Mouse (Mus musculus) CD4-positive, CD25-positive, alpha-beta regulatory T cell, adult 2 months (primary cell): Measurements from ENCODE around the gene Mypn.

Experiments
- DNase-seq: peaks from one replicate; pipeline ENCODE4 v3.0.0-alpha.2; 2012; ENCODE audit warnings: low read depth, low spot score

The Mypn gene

DNA sequence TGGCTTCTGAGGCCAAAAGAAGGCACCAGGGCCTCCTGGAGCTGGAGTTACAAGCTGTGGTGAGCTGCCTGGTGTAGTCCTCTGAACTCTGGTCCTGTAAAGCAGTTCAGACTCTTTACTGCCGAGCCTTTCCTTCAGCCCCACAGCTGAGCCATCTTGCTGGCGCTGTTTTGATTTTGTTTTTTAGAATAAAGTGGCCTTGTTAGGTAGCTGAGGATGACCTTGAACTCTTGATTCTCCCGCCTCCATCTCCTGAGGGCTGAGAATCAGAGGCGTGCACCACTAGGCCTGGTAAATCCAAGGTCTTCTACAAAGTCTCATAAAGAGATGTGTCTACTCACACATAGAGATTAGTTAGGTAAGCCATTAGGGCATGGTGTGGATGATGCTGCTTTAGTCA lies 49.0 kb downstream of the Mypn start:
- DNase-seq: no peak

DNA sequence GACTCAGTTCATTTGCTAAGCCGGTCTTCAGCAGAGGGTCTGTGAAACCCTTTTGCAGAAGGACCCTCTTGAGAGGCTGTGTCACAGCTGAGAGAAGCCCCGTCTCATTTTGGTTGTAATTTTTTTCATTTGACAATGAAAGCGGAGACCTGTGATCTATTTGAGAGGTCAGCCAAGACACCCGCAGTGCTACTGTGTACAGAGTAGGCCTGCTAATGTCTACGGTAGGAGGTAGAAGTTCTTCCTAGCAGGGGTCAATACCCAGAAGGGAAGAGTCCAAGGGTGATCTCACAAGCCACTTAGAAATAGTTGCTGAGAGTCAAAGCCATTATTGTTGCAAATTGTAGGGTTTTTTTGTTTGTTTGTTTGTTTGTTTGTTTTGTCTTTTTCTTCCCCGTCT lies 49.5 kb downstream of the Mypn start:
- no peak for DNase-seq

- DNase-seq: peak; percentile 85
These were observed 50.2 kb downstream of the Mypn start for GRCm38 (mm10) chr10:63153563-63153962.

DNA sequence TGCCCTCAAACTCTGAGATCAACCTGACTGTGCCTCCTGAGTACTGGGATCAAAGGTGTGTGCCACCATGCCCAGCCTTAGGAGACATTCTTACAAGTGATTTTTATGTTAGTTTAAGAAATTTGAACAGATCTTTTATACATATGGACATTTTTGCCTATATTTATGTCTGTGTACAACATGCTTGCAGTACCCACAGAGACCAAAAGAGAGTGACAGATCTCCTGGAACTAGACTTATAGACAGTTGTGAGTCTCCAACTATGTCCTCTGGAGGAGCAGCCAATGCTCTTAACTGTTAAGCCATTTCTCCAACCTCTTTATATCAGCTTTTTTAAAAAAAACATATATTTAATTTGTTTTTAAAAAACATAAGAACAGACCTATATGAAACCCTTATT lies 51.4 kb downstream of the Mypn start:
- DNase-seq: peak; percentile 10

DNA sequence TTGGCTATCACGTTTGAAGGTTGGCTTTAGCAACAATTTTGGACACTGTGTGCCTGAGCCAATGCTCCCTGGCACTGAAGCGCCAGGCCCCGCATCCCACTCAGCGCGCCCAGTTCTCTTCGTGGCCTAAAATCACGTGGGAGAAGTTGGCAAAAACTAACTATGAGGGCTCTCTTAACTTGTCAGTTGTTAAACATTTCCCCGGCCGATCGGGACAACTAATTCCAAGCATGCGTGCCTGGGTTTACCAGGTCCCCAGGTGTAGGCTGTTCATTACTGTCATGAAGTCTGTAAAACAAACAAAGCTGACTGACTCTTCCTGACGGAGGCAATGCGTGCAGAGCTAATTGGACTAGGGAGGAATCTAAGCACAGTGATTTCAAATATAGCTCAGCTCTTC lies 61.1 kb downstream of the Mypn start:
- no peak for DNase-seq

- no peak for DNase-seq
These were observed 67.3 kb downstream of the Mypn start for GRCm38 (mm10) chr10:63136436-63136835.

GRCm38 (mm10) chr10:63135680-63136079 lies 68.1 kb downstream of the Mypn start:
- no peak for DNase-seq

GRCm38 (mm10) chr10:63133326-63133725 lies 70.4 kb downstream of the Mypn start:
- no peak for DNase-seq

- no peak for DNase-seq
These were observed 71.4 kb downstream of the Mypn start for GRCm38 (mm10) chr10:63132356-63132755.

- DNase-seq: no peak
These were observed 73.3 kb downstream of the Mypn start for GRCm38 (mm10) chr10:63130500-63130899.

DNA sequence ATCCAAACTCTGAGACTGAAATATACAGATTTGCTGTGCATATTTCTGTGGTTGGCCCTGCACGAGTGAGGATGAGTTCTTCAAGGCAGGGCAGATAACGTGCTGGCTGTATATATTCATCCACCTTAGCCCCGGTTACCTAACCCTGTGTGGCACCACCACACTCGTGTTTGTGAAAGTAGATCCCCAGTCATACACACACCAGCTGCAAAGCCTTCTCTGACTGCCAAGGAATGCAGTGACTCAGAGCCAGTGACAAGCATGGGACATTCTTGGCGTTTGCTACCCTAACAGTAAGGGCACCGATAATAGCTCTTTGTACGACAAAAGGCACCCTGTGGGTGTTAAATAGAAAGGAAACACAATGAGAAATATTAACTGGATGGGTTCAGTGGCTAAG lies 75.5 kb downstream of the Mypn start:
- no peak for DNase-seq

DNA sequence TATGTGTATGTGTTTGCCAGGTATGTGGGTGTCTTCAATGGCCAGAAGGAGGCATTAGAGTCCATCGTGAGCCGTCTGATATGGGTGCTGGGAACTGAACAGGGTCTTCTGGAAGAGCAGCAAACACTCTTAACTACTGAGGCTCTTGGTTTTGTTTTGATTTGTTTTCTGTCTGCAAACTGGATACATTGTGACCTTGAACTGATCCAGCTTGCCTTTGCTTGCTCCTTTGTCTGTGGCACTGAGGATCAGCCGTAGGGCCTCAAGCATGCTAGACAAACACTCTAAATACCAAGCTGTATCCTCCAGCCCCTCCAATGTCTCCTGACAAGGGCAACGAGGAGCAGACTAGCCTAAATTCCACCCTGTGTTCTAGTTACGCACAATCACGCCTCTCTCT lies 76.6 kb downstream of the Mypn start:
- DNase-seq: no peak

DNA sequence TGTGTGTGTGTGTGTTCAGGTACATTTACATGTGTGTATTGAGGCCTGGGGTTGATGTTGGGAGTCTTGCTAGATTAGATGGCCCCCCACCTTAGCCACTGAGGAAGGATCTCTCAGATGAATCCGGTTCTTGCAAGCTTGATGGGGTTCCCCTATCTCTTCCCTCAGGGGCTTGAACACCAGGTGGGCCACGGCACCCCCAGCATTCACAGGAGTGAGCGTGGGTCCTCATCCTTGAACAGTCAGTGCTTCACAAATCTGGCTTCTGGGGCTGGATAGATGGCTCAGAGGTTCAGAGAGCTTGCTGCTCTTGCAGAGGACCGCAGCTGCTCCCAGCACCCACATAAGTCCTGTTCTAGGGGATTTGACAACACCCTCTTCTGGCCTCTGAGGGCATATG lies 77.6 kb downstream of the Mypn start:
- DNase-seq: no peak

GRCm38 (mm10) chr10:63125343-63125742 lies 78.4 kb downstream of the Mypn start:
- DNase-seq: peak; percentile 23

DNA sequence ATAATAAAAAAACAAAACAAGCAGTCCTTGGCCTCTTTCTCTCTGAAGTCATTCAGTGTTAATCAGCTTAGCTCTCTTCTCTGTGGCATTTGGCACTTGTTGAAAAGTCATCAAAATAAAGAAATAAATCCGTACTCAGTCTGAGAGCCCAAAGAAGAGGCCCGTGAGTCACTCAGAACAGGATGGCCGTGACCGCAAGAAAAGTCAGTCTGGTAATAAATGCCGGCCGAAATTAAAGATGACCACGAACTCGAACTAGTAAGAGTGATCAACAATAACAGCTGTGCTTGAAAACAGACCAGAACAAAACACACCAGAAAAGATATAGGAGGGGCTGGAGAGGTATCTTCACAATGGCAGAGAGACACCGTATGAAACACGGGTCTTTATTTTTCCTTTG lies 79.7 kb downstream of the Mypn start:
- DNase-seq: no peak

DNA sequence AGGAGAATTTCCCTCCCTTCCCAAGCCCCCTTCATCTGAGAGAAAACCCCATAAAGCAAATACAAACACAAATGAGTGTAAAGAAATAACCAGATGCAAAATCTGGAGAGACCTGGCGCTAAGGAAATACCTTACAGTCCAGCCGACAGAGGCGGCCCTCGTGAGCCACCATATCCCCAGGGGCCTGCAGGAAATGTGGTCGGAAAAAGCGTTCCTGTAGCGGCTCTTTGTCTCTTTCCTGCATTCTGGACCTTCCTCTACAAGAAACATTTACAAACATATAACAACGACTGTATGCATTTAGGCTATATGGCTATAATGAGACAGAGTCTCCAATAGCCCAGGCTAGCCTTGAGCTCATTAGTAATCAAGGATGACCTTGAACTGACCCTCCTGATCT lies 80.6 kb downstream of the Mypn start:
- no peak for DNase-seq

- peak; percentile 9 for DNase-seq
These were observed 81.2 kb downstream of the Mypn start for GRCm38 (mm10) chr10:63122516-63122915.

GRCm38 (mm10) chr10:63121961-63122360 lies 81.8 kb downstream of the Mypn start:
- no peak for DNase-seq

DNA sequence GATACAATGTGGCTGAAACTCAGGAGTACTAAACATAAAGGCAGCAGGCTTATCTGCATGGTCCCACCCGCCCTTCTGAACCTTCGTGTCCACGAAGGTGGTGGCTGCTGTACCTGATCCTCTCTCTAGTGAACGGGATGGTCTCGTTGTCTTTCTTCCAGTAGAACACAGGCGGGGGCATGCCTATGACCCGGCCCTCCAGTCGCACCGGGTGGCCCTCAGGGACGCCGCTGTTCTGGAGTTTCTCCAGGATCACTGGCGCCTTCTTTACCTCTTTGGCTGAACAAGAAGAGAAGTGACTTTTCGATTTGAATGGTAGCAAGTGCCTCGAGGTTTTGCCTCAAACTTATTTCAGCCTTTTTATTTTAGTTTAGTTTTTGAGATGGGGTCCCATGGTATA lies 83.8 kb downstream of the Mypn start:
- no peak for DNase-seq

DNA sequence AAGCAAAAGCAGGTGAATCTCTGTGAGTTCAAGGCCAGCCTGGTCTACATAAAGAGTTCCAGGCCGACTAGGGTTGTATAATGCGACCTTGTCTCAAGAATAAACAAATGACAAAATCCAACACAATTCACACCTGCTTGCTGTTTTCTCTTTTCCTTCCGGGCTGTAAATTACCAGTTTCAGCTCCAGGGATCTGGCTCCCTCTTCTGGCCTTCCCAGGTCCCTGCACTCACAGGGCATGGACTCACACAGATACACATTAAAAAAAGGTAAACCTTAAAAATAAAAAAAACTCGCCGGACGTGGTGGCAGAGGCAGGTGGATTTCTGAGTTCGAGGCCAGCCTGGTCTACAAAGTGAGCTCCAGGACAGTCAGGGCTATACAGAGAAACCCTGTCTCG lies 86.2 kb downstream of the Mypn start:
- DNase-seq: no peak

- no peak for DNase-seq
These were observed 87.4 kb downstream of the Mypn start for GRCm38 (mm10) chr10:63116376-63116775.

GRCm38 (mm10) chr10:63115881-63116280 lies 87.9 kb downstream of the Mypn start:
- DNase-seq: no peak

DNA sequence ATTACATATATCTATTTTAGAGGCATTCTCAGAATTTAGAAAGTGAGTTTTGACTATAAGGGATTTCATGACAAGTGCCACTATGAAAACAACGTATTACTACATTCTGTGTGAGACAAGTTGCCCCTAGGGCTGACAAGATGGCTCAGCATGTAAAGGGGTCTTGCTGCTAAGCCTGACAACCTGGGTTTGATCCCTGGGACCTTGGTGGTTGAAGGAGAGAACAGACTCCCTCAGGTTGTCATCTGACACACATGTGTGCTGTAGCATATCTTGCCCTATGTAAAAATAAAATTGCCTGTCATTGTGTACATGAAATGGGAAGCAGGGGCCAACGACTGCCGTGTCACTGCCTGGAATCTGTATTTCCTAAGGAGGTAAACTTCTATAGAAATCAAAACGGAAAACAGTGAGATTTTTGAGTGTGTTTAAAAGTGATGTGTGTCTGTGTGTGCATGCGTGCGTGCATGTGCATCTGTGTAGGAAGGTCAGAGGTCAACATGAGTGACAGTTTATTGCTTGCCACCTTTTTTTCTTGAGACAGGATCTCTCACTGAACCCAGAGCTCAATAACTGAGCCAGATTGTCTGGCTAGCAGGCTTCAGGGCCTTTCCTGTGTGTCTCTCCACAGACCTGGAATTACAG lies 89.9 kb downstream of the Mypn start:
- no peak for DNase-seq

- DNase-seq: peak; percentile 61
These were observed 90.6 kb downstream of the Mypn start for GRCm38 (mm10) chr10:63113027-63113604.
